Mouse (Mus musculus) MEL (cell line): ENCODE measurements around the gene Gm20388.

Experiments
- CTCF ChIP-seq, 3 experiments: IDR thresholded peaks in 2 of 3; conservative IDR thresholded peaks in 1 of 3; 2 replicates each; pipeline ENCODE4 v1.5.1; 2011 to 2012; ENCODE audit warnings: low read length in 3 of 3, low read depth in 2 of 3, mild to moderate bottlenecking in 2 of 3, improper control_type of control experiment in 1 of 3, inconsistent platforms in 1 of 3, mixed read lengths in 1 of 3, moderate library complexity in 1 of 3; ENCODE audit not compliant: control insufficient read depth in 1 of 3, insufficient read depth in 1 of 3, poor library complexity in 1 of 3, severe bottlenecking in 1 of 3
- JUND ChIP-seq: IDR thresholded peaks from 2 replicates; pipeline ENCODE4 v1.6.1; 2011; ENCODE audit warnings: low read depth, mild to moderate bottlenecking, improper control_type of control experiment, low read length
- MAFK ChIP-seq: IDR thresholded peaks from 2 replicates; pipeline ENCODE4 v1.6.1; 2011; ENCODE audit warnings: low read depth, mild to moderate bottlenecking, low read length, improper control_type of control experiment, borderline replicate concordance
- NELFE ChIP-seq: IDR thresholded peaks from 2 replicates; pipeline ENCODE4 v1.6.1; 2011; ENCODE audit warnings: low read depth, low read length, improper control_type of control experiment

GRCm38 (mm10) chr8:120847735-120848134 is 937.1 kb downstream of the Gm20388 start:
- TF ChIP-seq NELFE (no peak), CTCF (IDR thresholded peaks at IDR 0.05 in 2 of 3, conservative IDR thresholded peaks at IDR 0.05 in 1 of 3; ENCODE audit: control insufficient read depth in 1 of 3, insufficient read depth in 1 of 3, low read depth in 2 of 3, low read length in 3 of 3, poor library complexity in 1 of 3, severe bottlenecking in 1 of 3) (no peak), MAFK (no peak), JUND (no peak)
